Mouse (Mus musculus) stomach, postnatal 0 days (tissue): ENCODE results near the gene Parp9.

Source experiments
- CTCF ChIP-seq: IDR thresholded peaks from 2 replicates; pipeline ENCODE4 v1.5.1; 2016; ENCODE audit warnings: antibody characterized with exemption, low read depth, mild to moderate bottlenecking, moderate library complexity
- EP300 ChIP-seq: optimal IDR thresholded peaks from 2 replicates; pipeline ENCODE3; 2016; ENCODE audit warnings: antibody characterized with exemption

GRCm38 (mm10) chr16:35987930-35988329 is 49.7 kb downstream of the Parp9 start:
- no peak for TF ChIP-seq EP300
- no peak for TF ChIP-seq CTCF
